8 mouse cellular contexts compared by ENCODE assay signal in genomic region chr4:118566161-118566676, GRCm38 (mm10). TPM values are rescaled to one million over a fixed set of nuclear protein-coding genes. Genes with fewer than 3 reads are reported as not detected.
DNase-seq lines count a peak whose midpoint lies in the region; ATAC-seq and TF ChIP-seq lines count a peak whose summit lies in the region.

No protein-coding gene starts in this region.

- no peaks in the 10 kb centered on the region for H3K79me3 ChIP-seq in C2C12 (ENCODE audit: low read depth)

- peak; percentile 94 for TF ChIP-seq CTCF in C2C12 (IDR thresholded peaks at IDR 0.05; ENCODE audit: control insufficient read depth, insufficient read depth, insufficient read length)
- peak; percentile 84 for TF ChIP-seq CTCF in midbrain, postnatal 0 days (IDR thresholded peaks at IDR 0.05)

- ATAC-seq in hindbrain, embryonic 12.5 days (ENCODE audit: low FRiP score) = no peak
- peak; percentile 53; the same call in 1 of the 2 replicates for ATAC-seq in erythroblast, adult 5-6 weeks (replicated peaks; ENCODE audit: low FRiP score, poor library complexity, severe bottlenecking)
- no peak for ATAC-seq in midbrain, postnatal 0 days (ENCODE audit: low FRiP score)

- H3K79me2 ChIP-seq in C2C12 (ENCODE audit: control insufficient read depth, insufficient read depth) = no peaks in the 10 kb centered on the region

- H3K36me3 ChIP-seq in hindbrain, embryonic 10.5 days = no peaks in the 10 kb centered on the region
- H3K36me3 ChIP-seq in hindbrain, embryonic 12.5 days = no peaks in the 10 kb centered on the region
- H3K36me3 ChIP-seq in C2C12 (ENCODE audit: control insufficient read depth, insufficient read depth) = no peaks in the 10 kb centered on the region
- H3K36me3 ChIP-seq in midbrain, postnatal 0 days (ENCODE audit: insufficient read depth, low read length) = no peaks in the 10 kb centered on the region

- peaks cover 5% of the 10 kb centered on the region for H3K4me1 ChIP-seq in hindbrain, embryonic 10.5 days (replicated peaks)
- no peaks in the 10 kb centered on the region for H3K4me1 ChIP-seq in hindbrain, embryonic 12.5 days
- no peaks in the 10 kb centered on the region for H3K4me1 ChIP-seq in midbrain, postnatal 0 days (ENCODE audit: insufficient read depth, low read length)

- intact Hi-C loops in gastrocnemius, postnatal 14 days (cut with DNase I; ENCODE audit: low total_unique reads) = loop anchor here (10.0 kb wide), 1 partner anchor 131 kb away; the partner anchor contains the start of gene Cdc20

- DNase-seq in hindbrain, embryonic 10.5 days (ENCODE audit: low spot score) = peak; percentile 68
- peak; percentile 88 for DNase-seq in NIH3T3 (ENCODE audit: low read depth)
- peak; percentile 55 to 64 for DNase-seq in layer of hippocampus, postnatal 10 days (ENCODE audit: low spot score in 2 of 2)
- peak; percentile 59 for DNase-seq in midbrain, postnatal 0 days (ENCODE audit: low spot score)
- DNase-seq in gastrocnemius, postnatal 14 days = no peak

- no peak overlapping the region for H3K4me3 ChIP-seq in hindbrain, embryonic 10.5 days
- no peak overlapping the region for H3K4me3 ChIP-seq in hindbrain, embryonic 12.5 days
- no peak overlapping the region for H3K4me3 ChIP-seq in C2C12 (ENCODE audit: insufficient read depth, poor library complexity, severe bottlenecking)
- H3K4me3 ChIP-seq in midbrain, postnatal 0 days (ENCODE audit: low read depth, low read length) = no peak overlapping the region

- no peak overlapping the region for H3ac ChIP-seq in C2C12 (ENCODE audit: control insufficient read depth, insufficient read length, low read depth)

- H3K4me2 ChIP-seq in hindbrain, embryonic 12.5 days (replicated peaks) = no peak overlapping the region
- H3K4me2 ChIP-seq in midbrain, postnatal 0 days (ENCODE audit: low read depth, low read length, poor library complexity, severe bottlenecking) = no peak overlapping the region

- H3K9me3 ChIP-seq in hindbrain, embryonic 10.5 days = 0 out of 2 replicates have a peak, but pooled peaks cover 4% of the 10 kb centered on the region
- H3K9me3 ChIP-seq in hindbrain, embryonic 12.5 days (replicated peaks) = 0 out of 2 replicates have a peak, but pooled peaks cover 2% of the 10 kb centered on the region
- no peaks in the 10 kb centered on the region for H3K9me3 ChIP-seq in midbrain, postnatal 0 days (ENCODE audit: low read length)

- 41% methylated on average over 7 of the region's 7 CpGs for WGBS in hindbrain, embryonic 10.5 days
- 32% methylated on average over 7 of the region's 7 CpGs for WGBS in hindbrain, embryonic 12.5 days
- 37% methylated on average over 7 of the region's 7 CpGs for WGBS in midbrain, postnatal 0 days

- no peak overlapping the region for H3K9ac ChIP-seq in hindbrain, embryonic 12.5 days
- no peak overlapping the region for H3K9ac ChIP-seq in midbrain, postnatal 0 days (replicated peaks; ENCODE audit: low read length, poor library complexity, severe bottlenecking)

- H3K27me3 ChIP-seq in hindbrain, embryonic 10.5 days (ENCODE audit: insufficient read depth, poor library complexity, severe bottlenecking) = peaks cover 12% of the 10 kb centered on the region
- peaks cover 9% of the 10 kb centered on the region; the same call in 1 of the 2 replicates for H3K27me3 ChIP-seq in hindbrain, embryonic 12.5 days
- peaks cover 46% of the 10 kb centered on the region for H3K27me3 ChIP-seq in C2C12 (ENCODE audit: control insufficient read depth, insufficient read depth, insufficient read length)
- no peaks in the 10 kb centered on the region for H3K27me3 ChIP-seq in midbrain, postnatal 0 days (ENCODE audit: insufficient read depth, low read length)

- H3K27ac ChIP-seq in hindbrain, embryonic 10.5 days = no peak overlapping the region
- H3K27ac ChIP-seq in hindbrain, embryonic 12.5 days = no peak overlapping the region
- no peak overlapping the region for H3K27ac ChIP-seq in midbrain, postnatal 0 days (ENCODE audit: low read depth, low read length)

TF ChIP-seq in C2C12, 6 proteins besides CTCF, POLR2A, EP300 and RAD21:
- TF ChIP-seq USF1 (IDR thresholded peaks at IDR 0.05; ENCODE audit: low read depth) (no peak), MYOD1 (IDR thresholded peaks at IDR 0.05; ENCODE audit: control insufficient read depth, insufficient read length, low read depth) (no peak), MYOG (IDR thresholded peaks at IDR 0.05; ENCODE audit: control insufficient read depth, extremely low read depth, insufficient read length) (no peak), MAX (IDR thresholded peaks at IDR 0.05) (no peak), FOSL1 (IDR thresholded peaks at IDR 0.05; ENCODE audit: insufficient read depth, low read length, poor library complexity, severe bottlenecking) (no peak), CEBPB (IDR thresholded peaks at IDR 0.05; ENCODE audit: low read depth) (no peak)

RNA-seq across cellular contexts. Expression of gene Tmem125, which starts 22.4 kb away (rescaled TPM):
- polyA plus RNA-seq in hindbrain, embryonic 10.5 days (2016; fragmentation: Nextera tagmentation; extraction: Ambion mirVana) = 0.71 and 1.1 TPM in 2 replicates
- 0.72 and 0.81 TPM in 2 replicates for polyA plus RNA-seq in hindbrain, embryonic 12.5 days (2016; fragmentation: Nextera tagmentation; extraction: Ambion mirVana)
- polyA plus RNA-seq in C2C12 (2012; fragmentation: generic; extraction: Trizol) = not detected
- not detected in 2 replicates for total RNA-seq in erythroblast, adult 5-6 weeks (2015; ENCODE audit: low replicate concordance)
- total RNA-seq in erythroblast, adult 5-6 weeks (2017; ENCODE audit: low replicate concordance) = not detected in 2 replicates
- 1 to 10 TPM in 1 of 2 experiments, under 1 TPM in 1; 0.58 to 1.2 TPM for total RNA-seq in layer of hippocampus, postnatal 10 days (2021)
- total RNA-seq in midbrain, postnatal 0 days (2014; rRNA removed) = 0.19 and 0.22 TPM in 2 replicates
- 0.14 and 0.23 TPM in 2 replicates for polyA plus RNA-seq in midbrain, postnatal 0 days (2015; fragmentation: Nextera tagmentation; extraction: Ambion mirVana)
- total RNA-seq in gastrocnemius, postnatal 14 days (2021) = under 1 TPM in 1 of 2 experiments, not detected in 1; 0.12 TPM

RNA-seq across cellular contexts. Expression of gene 2610528J11Rik, which starts 39.4 kb away (rescaled TPM):
- polyA plus RNA-seq in hindbrain, embryonic 10.5 days (2016; fragmentation: Nextera tagmentation; extraction: Ambion mirVana) = 1.1 and 2.8 TPM in 2 replicates
- polyA plus RNA-seq in hindbrain, embryonic 12.5 days (2016; fragmentation: Nextera tagmentation; extraction: Ambion mirVana) = 0.50 and 1.2 TPM in 2 replicates
- not detected for polyA plus RNA-seq in C2C12 (2012; fragmentation: generic; extraction: Trizol)
- not detected in 2 replicates for total RNA-seq in erythroblast, adult 5-6 weeks (2015; ENCODE audit: low replicate concordance)
- total RNA-seq in erythroblast, adult 5-6 weeks (2017; ENCODE audit: low replicate concordance) = not detected in 2 replicates
- not detected for total RNA-seq in layer of hippocampus, postnatal 10 days (2021)
- not detected in 2 replicates for total RNA-seq in midbrain, postnatal 0 days (2014; rRNA removed)
- polyA plus RNA-seq in midbrain, postnatal 0 days (2015; fragmentation: Nextera tagmentation; extraction: Ambion mirVana) = not detected in 2 replicates
- not detected for total RNA-seq in gastrocnemius, postnatal 14 days (2021)

RNA-seq across cellular contexts. Expression of gene Cfap57, which starts 54.4 kb away (rescaled TPM):
- 0.71 and 1.3 TPM in 2 replicates for polyA plus RNA-seq in hindbrain, embryonic 10.5 days (2016; fragmentation: Nextera tagmentation; extraction: Ambion mirVana)
- 1.7 TPM in 2 replicates for polyA plus RNA-seq in hindbrain, embryonic 12.5 days (2016; fragmentation: Nextera tagmentation; extraction: Ambion mirVana)
- not detected for polyA plus RNA-seq in C2C12 (2012; fragmentation: generic; extraction: Trizol)
- total RNA-seq in erythroblast, adult 5-6 weeks (2015; ENCODE audit: low replicate concordance) = 0.63 TPM in 1 of 2 replicates, not detected in the other
- total RNA-seq in erythroblast, adult 5-6 weeks (2017; ENCODE audit: low replicate concordance) = 0.51 and 0.84 TPM in 2 replicates
- total RNA-seq in layer of hippocampus, postnatal 10 days (2021) = 1 to 10 TPM in 1 of 2 experiments, under 1 TPM in 1; 0.80 to 1.0 TPM
- total RNA-seq in midbrain, postnatal 0 days (2014; rRNA removed) = 0.82 and 1.1 TPM in 2 replicates
- 1.4 TPM in 2 replicates for polyA plus RNA-seq in midbrain, postnatal 0 days (2015; fragmentation: Nextera tagmentation; extraction: Ambion mirVana)
- total RNA-seq in gastrocnemius, postnatal 14 days (2021) = not detected

RNA-seq across cellular contexts. Expression of gene Ebna1bp2, which starts 54.4 kb away (rescaled TPM):
- polyA plus RNA-seq in hindbrain, embryonic 10.5 days (2016; fragmentation: Nextera tagmentation; extraction: Ambion mirVana) = 148 and 192 TPM in 2 replicates
- 151 and 160 TPM in 2 replicates for polyA plus RNA-seq in hindbrain, embryonic 12.5 days (2016; fragmentation: Nextera tagmentation; extraction: Ambion mirVana)
- polyA plus RNA-seq in C2C12 (2012; fragmentation: generic; extraction: Trizol) = 106 TPM
- total RNA-seq in erythroblast, adult 5-6 weeks (2015; ENCODE audit: low replicate concordance) = 28.4 and 35.1 TPM in 2 replicates
- 12.6 and 20.6 TPM in 2 replicates for total RNA-seq in erythroblast, adult 5-6 weeks (2017; ENCODE audit: low replicate concordance)
- total RNA-seq in layer of hippocampus, postnatal 10 days (2021) = 10 to 100 TPM; 61.3 to 62.9 TPM
- 29.4 and 40.7 TPM in 2 replicates for total RNA-seq in midbrain, postnatal 0 days (2014; rRNA removed)
- 76.7 and 83.8 TPM in 2 replicates for polyA plus RNA-seq in midbrain, postnatal 0 days (2015; fragmentation: Nextera tagmentation; extraction: Ambion mirVana)
- 10 to 100 TPM; 30.1 to 33.5 TPM for total RNA-seq in gastrocnemius, postnatal 14 days (2021)
